Mouse (Mus musculus) thymus, adult 2 months (tissue): ENCODE results near the gene Slc2a5. TPM values are rescaled to one million over a fixed set of nuclear protein-coding genes. Genes with fewer than 3 reads are reported as not detected.

Source experiments
- DNase-seq: peaks from one replicate; pipeline ENCODE4 v3.0.0; 2021
- H3K27ac ChIP-seq: fragments of 200-500 bp; 2 replicates; pipeline ENCODE4 v1.5.1; 2012; ENCODE audit warnings: low read length, control low read depth; ENCODE audit not compliant: control insufficient read depth, insufficient read depth
- H3K27me3 ChIP-seq: fragments of 200-500 bp; 2 replicates; pipeline ENCODE4 v1.6.1; 2012; ENCODE audit warnings: mild to moderate bottlenecking, low read length, moderate library complexity, mixed read lengths; ENCODE audit not compliant: control insufficient read depth, insufficient read depth
- H3K36me3 ChIP-seq: fragments of 200-500 bp; 2 replicates; pipeline ENCODE4 v1.6.1; 2012; ENCODE audit warnings: mild to moderate bottlenecking, low read length, moderate library complexity; ENCODE audit not compliant: control insufficient read depth, insufficient read depth
- H3K4me1 ChIP-seq: fragments of 200-500 bp; replicated peaks from 2 replicates; pipeline ENCODE4 v1.6.1; 2012; ENCODE audit warnings: low read length; ENCODE audit not compliant: control insufficient read depth, insufficient read depth
- H3K4me3 ChIP-seq: fragments of 200-500 bp; 2 replicates; pipeline ENCODE4 v1.5.1; 2012; ENCODE audit warnings: mild to moderate bottlenecking, low read length, control low read depth, moderate library complexity; ENCODE audit not compliant: control insufficient read depth, insufficient read depth
- CTCF ChIP-seq: fragments of 200-500 bp; IDR thresholded peaks from 2 replicates; pipeline ENCODE4 v1.5.1; 2012; ENCODE audit warnings: mild to moderate bottlenecking, control low read depth, low read length, moderate library complexity, borderline replicate concordance; ENCODE audit not compliant: control insufficient read depth, poor library complexity, insufficient read depth; ENCODE audit errors: extremely low read depth
- POLR2A ChIP-seq: fragments of 200-500 bp; IDR thresholded peaks from 2 replicates; pipeline ENCODE4 v1.6.1; 2012; ENCODE audit warnings: mild to moderate bottlenecking, low read length, control low read depth, moderate library complexity; ENCODE audit not compliant: control insufficient read depth, poor library complexity, insufficient read depth; ENCODE audit errors: extremely low read depth
- WGBS: fragments of 180-500 bp; shearing (Covaris S2); methylation state at CpG from one replicate; pipeline ENCODE4 v1.1.7; 2018; 5-methylcytosine and 5-hydroxymethylcytosine counted together
- polyA plus RNA-seq: library from polyadenylated mRNA; depleted of rRNA; stranded (reverse); fragments of >200 nt; gene quantifications from 2 replicates; pipeline ENCODE4 v1.2.3, GENCODE M21; 2012

Gene Slc2a5
- polyA plus RNA-seq, 1 experiment, result 1.2 TPM

DNA sequence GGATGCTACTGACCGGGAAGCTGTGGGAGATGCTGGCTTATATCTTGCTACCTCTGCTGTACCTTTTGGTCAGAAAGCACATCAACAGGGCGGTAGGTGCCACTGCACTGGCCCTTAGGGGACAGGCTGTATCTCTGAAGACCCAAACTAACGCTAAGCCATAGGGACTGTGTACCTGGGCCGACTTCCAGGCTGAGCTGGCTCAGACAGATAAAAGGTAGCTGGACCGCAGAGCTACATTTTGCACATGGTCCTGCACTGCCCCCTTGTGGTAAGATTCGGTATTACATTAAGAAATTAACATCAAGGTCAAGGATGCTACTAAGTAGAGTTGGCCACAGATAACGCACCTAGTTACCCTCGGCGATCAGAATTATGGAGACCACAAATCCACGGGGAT lies 20.2 kb upstream of the Slc2a5 start:
- H3K4me1 ChIP-seq, result no peaks in the 10 kb centered on the region
- H3K27ac ChIP-seq, result no peak overlapping the region
- H3K4me3 ChIP-seq, result no peak overlapping the region
- no peaks in the 10 kb centered on the region for H3K27me3 ChIP-seq
- DNase-seq, result peak; percentile 71
- WGBS, result 23% methylated on average over 10 of the region's 10 CpGs
- no peaks in the 10 kb centered on the region for H3K36me3 ChIP-seq
- TF ChIP-seq POLR2A (no peak), CTCF (peak; percentile 57; the same call in 1 of the 2 replicates)

DNA sequence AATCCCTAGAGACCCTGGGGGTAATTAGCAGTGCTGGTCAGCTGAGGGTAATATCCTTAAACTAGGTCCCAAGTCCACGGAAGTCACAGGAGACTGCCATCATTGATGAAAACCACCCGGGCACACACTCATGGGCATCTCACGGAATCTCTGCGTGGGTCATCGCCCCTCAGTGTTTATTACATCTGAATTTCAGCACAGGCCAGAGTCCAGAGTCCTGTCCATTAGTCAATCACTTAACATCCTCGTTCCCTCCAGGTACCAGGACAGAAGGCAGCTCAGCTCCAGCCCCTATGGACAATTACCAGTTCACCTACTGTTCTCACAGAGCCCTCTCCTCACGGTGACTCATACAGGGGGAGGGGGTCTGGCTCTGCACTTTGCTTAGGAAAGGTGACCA lies 16.3 kb upstream of the Slc2a5 start:
- H3K4me3 ChIP-seq, result no peak overlapping the region
- H3K27me3 ChIP-seq, result no peaks in the 10 kb centered on the region
- H3K27ac ChIP-seq, result no peak overlapping the region
- no peaks in the 10 kb centered on the region for H3K4me1 ChIP-seq
- no peak for DNase-seq
- no peaks in the 10 kb centered on the region for H3K36me3 ChIP-seq
- TF ChIP-seq CTCF, result no peak
- TF ChIP-seq POLR2A, result no peak
- WGBS, result 97% methylated on average over 7 of the region's 7 CpGs

DNA sequence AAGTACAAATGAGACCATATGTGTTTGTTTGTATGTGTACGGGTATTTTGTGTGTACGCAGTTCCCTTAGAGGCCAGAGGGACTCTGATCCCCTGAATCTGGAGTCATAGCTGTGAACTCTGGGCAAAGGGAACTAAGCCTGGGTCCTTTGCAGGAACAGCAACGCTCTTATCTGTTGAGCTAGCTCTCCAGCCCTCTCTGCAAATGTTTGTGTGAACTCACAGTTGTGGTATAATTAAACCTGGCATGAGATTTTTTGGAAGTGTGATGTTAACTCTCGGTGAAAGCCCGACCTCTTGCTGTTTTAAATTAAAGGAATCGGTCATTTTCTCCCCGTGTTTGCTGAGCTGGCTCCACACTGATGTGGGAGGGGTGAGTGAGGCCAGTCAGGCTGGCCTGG lies 13.4 kb upstream of the Slc2a5 start:
- 89% methylated on average over 7 of the region's 7 CpGs for WGBS
- Histone ChIP-seq H3K36me3 (no peaks in the 10 kb centered on the region), H3K27me3 (no peaks in the 10 kb centered on the region), H3K27ac (no peak overlapping the region), H3K4me3 (no peak overlapping the region), H3K4me1 (no peaks in the 10 kb centered on the region)
- DNase-seq, result no peak
- TF ChIP-seq CTCF (no peak), POLR2A (no peak)

DNA sequence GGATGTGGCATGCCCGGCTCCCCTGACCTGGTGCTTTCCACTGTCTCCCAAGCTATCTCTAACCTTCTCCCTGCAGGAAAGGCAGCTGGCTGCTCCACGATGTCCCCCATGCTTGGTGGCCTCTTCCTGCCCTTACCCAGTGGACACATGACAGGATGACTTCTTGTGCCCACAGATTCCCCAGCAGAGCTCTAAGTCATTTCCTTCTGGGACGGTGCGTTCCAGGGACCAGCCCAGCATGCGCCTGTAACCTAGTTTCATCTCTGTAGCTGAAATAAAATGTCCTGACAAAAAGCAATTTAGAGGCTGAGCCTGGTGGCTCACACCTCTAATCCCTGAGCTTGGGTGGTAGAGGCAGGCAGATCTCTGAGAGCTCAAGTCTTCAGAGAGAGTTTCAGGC lies 12.4 kb upstream of the Slc2a5 start:
- no peak for TF ChIP-seq CTCF
- TF ChIP-seq POLR2A, result no peak
- no peak overlapping the region for H3K4me3 ChIP-seq
- 44% methylated on average over 5 of the region's 5 CpGs for WGBS
- no peak overlapping the region for H3K27ac ChIP-seq
- no peaks in the 10 kb centered on the region for H3K36me3 ChIP-seq
- no peaks in the 10 kb centered on the region for H3K27me3 ChIP-seq
- no peak for DNase-seq
- H3K4me1 ChIP-seq, result no peaks in the 10 kb centered on the region

DNA sequence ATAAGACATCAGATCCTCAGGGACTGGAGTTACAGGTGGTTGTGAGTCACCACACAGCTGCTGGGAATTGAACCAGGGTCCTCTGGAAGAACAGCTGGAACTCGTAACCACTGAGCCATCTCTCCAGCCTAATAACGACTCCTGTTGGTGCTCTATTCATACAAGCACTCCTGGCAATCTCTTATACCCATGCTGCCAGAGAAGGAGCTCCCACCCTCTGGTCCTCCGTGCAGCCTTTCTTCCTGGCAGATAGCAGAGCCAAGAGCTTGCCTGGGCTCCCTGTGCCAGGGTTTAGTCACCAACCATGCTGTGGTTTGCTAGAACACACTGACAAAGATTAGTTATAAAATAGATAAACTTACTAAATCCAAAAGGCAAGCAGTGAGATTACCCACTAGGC lies 9.4 kb upstream of the Slc2a5 start:
- Histone ChIP-seq H3K4me3 (no peak overlapping the region), H3K27ac (no peak overlapping the region), H3K36me3 (no peaks in the 10 kb centered on the region), H3K27me3 (no peaks in the 10 kb centered on the region), H3K4me1 (no peaks in the 10 kb centered on the region)
- DNase-seq, result no peak
- 94% methylated on average over 3 of the region's 3 CpGs for WGBS
- TF ChIP-seq POLR2A (no peak), CTCF (no peak)

DNA sequence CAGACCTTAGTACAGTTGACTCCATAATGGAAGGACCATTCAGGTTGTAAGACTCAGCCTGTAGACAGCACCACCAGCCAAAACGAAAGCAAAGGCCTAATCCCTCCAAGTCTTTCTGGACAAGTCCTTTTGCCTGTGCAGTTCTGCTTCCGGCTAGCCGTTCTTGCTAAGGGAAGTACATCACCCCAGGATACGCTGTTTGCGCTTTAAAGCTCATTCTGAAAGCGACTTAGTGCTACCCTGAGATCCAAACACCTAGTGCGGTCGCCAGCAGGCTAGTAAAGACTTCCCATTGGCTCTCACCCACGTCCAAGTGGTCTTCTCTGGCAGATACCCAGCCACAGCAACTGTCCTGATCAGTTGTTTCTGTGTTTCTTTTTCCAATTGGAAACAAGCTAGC lies 8.7 kb upstream of the Slc2a5 start:
- no peaks in the 10 kb centered on the region for H3K36me3 ChIP-seq
- H3K4me3 ChIP-seq, result no peak overlapping the region
- no peaks in the 10 kb centered on the region for H3K4me1 ChIP-seq
- no peak for DNase-seq
- TF ChIP-seq POLR2A, result no peak
- TF ChIP-seq CTCF, result no peak
- H3K27me3 ChIP-seq, result no peaks in the 10 kb centered on the region
- WGBS, result 87% methylated on average over 9 of the region's 9 CpGs
- H3K27ac ChIP-seq, result no peak overlapping the region

DNA sequence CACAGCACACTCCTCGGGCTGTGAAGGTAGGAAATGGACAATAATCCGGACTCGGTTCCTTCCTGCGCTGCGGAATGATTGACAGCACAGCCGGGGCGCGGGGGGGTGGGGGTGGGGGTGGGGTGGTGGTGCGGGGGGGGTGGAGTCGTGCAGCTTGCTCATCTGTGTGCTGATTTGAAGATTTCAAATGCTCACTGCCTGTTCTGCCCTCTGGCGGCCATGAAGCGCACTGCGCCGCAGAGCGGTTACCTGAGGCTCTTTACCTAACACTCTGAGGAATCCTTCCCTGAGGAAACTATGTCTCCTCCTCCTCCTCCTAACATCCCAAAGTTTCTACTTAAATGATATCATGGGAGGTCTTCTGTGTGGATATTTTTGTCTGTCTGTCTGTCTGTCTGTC lies 6.2 kb upstream of the Slc2a5 start:
- TF ChIP-seq POLR2A, result no peak
- peak; percentile 81; the same call in 1 of the 2 replicates for TF ChIP-seq CTCF
- WGBS, result 1% methylated on average over 15 of the region's 15 CpGs
- Histone ChIP-seq H3K4me1 (peaks cover 6% of the 10 kb centered on the region; the same call in 1 of the 2 replicates), H3K27ac (no peak overlapping the region), H3K36me3 (no peaks in the 10 kb centered on the region), H3K27me3 (no peaks in the 10 kb centered on the region), H3K4me3 (no peak overlapping the region)
- DNase-seq, result peak; percentile 78
